Mouse (Mus musculus): ENCODE data around the gene Odf2l.

The Odf2l gene

GRCm38 (mm10) chr3:145142925-145143324 is 24.5 kb downstream of the Odf2l start:
- no peak for DNase-seq

- no peak for DNase-seq
Observed at GRCm38 (mm10) chr3:145143856-145144255, 25.5 kb downstream of the Odf2l start.

- DNase-seq: no peak
Observed at GRCm38 (mm10) chr3:145146871-145147270, 28.5 kb downstream of the Odf2l start.

- no peak for DNase-seq
Observed at GRCm38 (mm10) chr3:145147483-145147882, 29.1 kb downstream of the Odf2l start.

- DNase-seq: no peak
Observed at GRCm38 (mm10) chr3:145147952-145148351, 29.6 kb downstream of the Odf2l start.

- DNase-seq: no peak
Observed at GRCm38 (mm10) chr3:145151092-145151491, 32.7 kb downstream of the Odf2l start.

GRCm38 (mm10) chr3:145151933-145152332 is 33.5 kb downstream of the Odf2l start:
- DNase-seq: no peak

- DNase-seq: no peak
Observed at GRCm38 (mm10) chr3:145156883-145157282, 38.5 kb downstream of the Odf2l start.

GRCm38 (mm10) chr3:145158441-145158840 is 40.1 kb downstream of the Odf2l start:
- DNase-seq: no peak

- no peak for DNase-seq
Observed at GRCm38 (mm10) chr3:145166741-145167140, 48.4 kb downstream of the Odf2l start.

- DNase-seq: no peak
Observed at GRCm38 (mm10) chr3:145167766-145168165, 49.4 kb downstream of the Odf2l start.

- no peak for DNase-seq
Observed at GRCm38 (mm10) chr3:145168844-145169696, 50.7 kb downstream of the Odf2l start.

GRCm38 (mm10) chr3:145170028-145170427 is 51.6 kb downstream of the Odf2l start:
- DNase-seq: no peak

GRCm38 (mm10) chr3:145170604-145171389 is 52.4 kb downstream of the Odf2l start:
- DNase-seq: no peak

- no peak for DNase-seq
Observed at GRCm38 (mm10) chr3:145171390-145172060, 53.1 kb downstream of the Odf2l start.

- DNase-seq: no peak
Observed at GRCm38 (mm10) chr3:145184645-145185044, 66.3 kb downstream of the Odf2l start.

GRCm38 (mm10) chr3:145191972-145192371 is 73.6 kb downstream of the Odf2l start:
- DNase-seq: no peak

GRCm38 (mm10) chr3:145195240-145195923 is 77.0 kb downstream of the Odf2l start:
- DNase-seq: no peak

GRCm38 (mm10) chr3:145198050-145198449 is 79.7 kb downstream of the Odf2l start:
- no peak for DNase-seq
